Mouse (Mus musculus): ENCODE results near the gene Tprn. TPM values are rescaled to one million over a fixed set of nuclear protein-coding genes. Genes with fewer than 3 reads are reported as not detected.
A peak's percentile ranks its signal among the peaks of the same experiment; 100 is the strongest.

Gene Tprn
- polyA plus RNA-seq, 1 experiment from 2014 or later, result 3.3 TPM

DNA sequence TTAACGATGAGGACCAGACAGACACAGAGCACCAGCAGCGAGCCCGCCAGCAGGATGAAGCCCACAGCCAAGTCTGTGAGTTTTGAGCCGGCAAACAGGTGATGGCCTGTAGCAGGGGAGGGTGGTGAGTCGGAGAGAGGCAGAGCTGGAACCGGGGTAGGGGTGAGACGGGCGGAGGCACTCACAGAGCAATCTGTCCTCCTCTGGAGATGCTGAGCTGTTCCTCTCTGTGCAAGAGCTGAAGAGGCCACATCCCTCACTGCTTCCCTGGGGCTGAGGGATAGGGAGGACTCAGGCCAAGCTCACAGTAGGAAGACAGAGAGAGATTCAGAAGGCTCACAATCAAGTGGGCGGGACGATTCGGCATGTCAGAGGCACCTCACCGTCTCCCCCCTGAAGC, 31.4 kb upstream of the Tprn start:
- Histone ChIP-seq H3K27ac (ENCODE audit: low read depth, low read length) (no peak overlapping the region), H3K9me3 (replicated peaks; ENCODE audit: control insufficient read depth, low read length) (no peaks in the 10 kb centered on the region), H3K4me1 (ENCODE audit: control insufficient read depth, insufficient read depth, low read length) (peaks cover 4% of the 10 kb centered on the region; the same call in 1 of the 2 replicates), H3K36me3 (ENCODE audit: control insufficient read depth, insufficient read depth, low read length) (no peaks in the 10 kb centered on the region), H3K4me2 (no peak overlapping the region), H3K9ac (ENCODE audit: low read depth, low read length) (no peak overlapping the region), H3K27me3 (ENCODE audit: control insufficient read depth, insufficient read depth, low read length) (peaks cover 31% of the 10 kb centered on the region), H3K4me3 (ENCODE audit: low read depth, low read length) (no peak overlapping the region)
- 54% methylated on average over 12 of the region's 12 CpGs for WGBS (ENCODE audit: insufficient replicate concordance)
- ATAC-seq (replicated peaks; ENCODE audit: insufficient number of reproducible peaks, low FRiP score, low TSS enrichment), result no peak

DNA sequence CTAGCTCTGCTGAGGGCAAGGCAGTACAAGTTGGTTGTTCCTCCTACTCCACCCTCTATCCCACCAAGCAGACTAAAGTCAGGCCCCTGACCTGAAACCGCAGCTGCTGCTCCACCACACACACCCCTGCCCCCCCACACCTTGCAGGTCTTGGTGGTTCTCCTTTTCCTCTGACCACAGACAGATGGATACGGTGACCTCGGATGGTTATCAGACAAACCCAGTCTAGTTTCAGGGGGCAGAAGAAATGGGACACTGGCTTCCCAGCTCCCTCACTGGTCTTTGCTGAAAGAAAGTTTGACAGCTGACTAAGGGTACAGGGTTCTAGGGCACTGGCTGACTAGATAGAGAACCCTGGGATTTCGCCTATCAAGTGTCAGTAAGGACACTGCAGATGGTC, 29.0 kb upstream of the Tprn start:
- H3K9me3 ChIP-seq (replicated peaks; ENCODE audit: control insufficient read depth, low read length), result no peaks in the 10 kb centered on the region
- no peak overlapping the region for H3K4me2 ChIP-seq
- H3K36me3 ChIP-seq (ENCODE audit: control insufficient read depth, insufficient read depth, low read length), result no peaks in the 10 kb centered on the region
- ATAC-seq (replicated peaks; ENCODE audit: insufficient number of reproducible peaks, low FRiP score, low TSS enrichment), result no peak
- peaks cover 31% of the 10 kb centered on the region for H3K27me3 ChIP-seq (ENCODE audit: control insufficient read depth, insufficient read depth, low read length)
- H3K4me3 ChIP-seq (ENCODE audit: low read depth, low read length), result no peak overlapping the region
- H3K4me1 ChIP-seq (ENCODE audit: control insufficient read depth, insufficient read depth, low read length), result peaks cover 4% of the 10 kb centered on the region; the same call in 1 of the 2 replicates
- H3K27ac ChIP-seq (ENCODE audit: low read depth, low read length), result no peak overlapping the region
- 77% methylated on average over 4 of the region's 4 CpGs for WGBS (ENCODE audit: insufficient replicate concordance)
- no peak overlapping the region for H3K9ac ChIP-seq (ENCODE audit: low read depth, low read length)

DNA sequence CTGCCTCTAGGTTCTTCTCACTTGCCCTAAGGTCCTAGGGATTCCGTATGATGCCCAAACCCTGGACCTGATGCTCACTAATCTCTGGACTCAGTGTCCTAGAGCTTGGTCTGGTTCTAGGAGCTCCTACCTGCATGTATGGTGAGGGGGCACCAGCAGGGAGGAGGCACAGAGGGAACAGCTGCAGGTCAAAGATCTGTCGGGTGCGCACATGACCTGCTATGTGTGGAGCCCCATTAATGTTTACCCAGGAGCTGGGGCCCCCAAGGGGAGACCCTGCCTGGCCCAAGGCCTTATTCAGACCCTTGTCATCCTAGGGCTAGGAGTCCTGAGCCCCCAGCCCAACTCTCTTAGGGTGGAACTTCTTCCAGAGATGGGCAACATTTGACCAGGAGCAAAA, 28.4 kb upstream of the Tprn start, which contains the start of gene Slc34a3:
Gene Slc34a3, minus strand, starts transcription at position 315 of the 400 bp plus-strand sequence.
- H3K27ac ChIP-seq (ENCODE audit: low read depth, low read length), result no peak within 1 kb of the TSS
- H3K4me1 ChIP-seq (ENCODE audit: control insufficient read depth, insufficient read depth, low read length), result peaks cover under 1% of the 10 kb centered on the region; the same call in 1 of the 2 replicates
- peaks cover 31% of the 10 kb centered on the region for H3K27me3 ChIP-seq (ENCODE audit: control insufficient read depth, insufficient read depth, low read length)
- no peaks in the 10 kb centered on the region for H3K9me3 ChIP-seq (replicated peaks; ENCODE audit: control insufficient read depth, low read length)
- ATAC-seq (replicated peaks; ENCODE audit: insufficient number of reproducible peaks, low FRiP score, low TSS enrichment), result no peak
- no peak within 1 kb of the TSS for H3K4me3 ChIP-seq (ENCODE audit: low read depth, low read length)
- H3K4me2 ChIP-seq, result no peak within 1 kb of the TSS
- H3K36me3 ChIP-seq (ENCODE audit: control insufficient read depth, insufficient read depth, low read length), result no peaks in the 10 kb centered on the region
- 94% methylated on average over 3 of the region's 3 CpGs for WGBS (ENCODE audit: insufficient replicate concordance)
- no peak within 1 kb of the TSS for H3K9ac ChIP-seq (ENCODE audit: low read depth, low read length)

DNA sequence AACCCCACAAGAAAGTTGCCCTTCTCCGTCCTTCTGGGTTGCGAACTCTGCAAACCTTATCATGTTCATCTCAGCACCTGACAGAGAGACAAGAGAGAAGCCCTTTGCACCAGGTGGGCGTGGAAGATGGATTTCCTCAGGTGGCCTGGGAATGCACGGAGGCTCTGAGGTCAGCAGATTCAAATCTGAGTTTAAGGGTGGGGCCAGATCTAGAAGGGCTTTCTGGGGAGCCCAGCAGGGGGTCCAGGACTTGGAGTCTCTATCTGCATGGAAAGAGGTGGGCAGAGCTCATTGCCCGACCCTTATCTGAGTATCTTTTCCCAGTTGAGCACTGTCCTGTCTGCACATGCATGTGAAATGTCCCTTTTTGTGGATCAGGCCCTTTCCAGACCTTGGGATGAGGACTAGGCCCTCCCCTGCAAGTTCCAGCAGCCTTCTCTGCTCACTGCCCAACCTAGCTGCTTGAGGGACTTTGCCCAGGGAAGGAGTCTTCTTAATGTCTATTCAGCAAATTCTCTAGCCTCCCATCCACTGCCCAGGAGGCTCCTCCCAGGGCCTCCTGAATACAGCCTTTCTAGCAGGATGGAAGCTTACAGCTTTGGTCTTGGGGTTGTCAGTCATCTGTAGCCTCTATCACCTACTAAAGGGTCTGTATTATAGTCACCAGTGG, 27.7 kb upstream of the Tprn start:
- H3K4me3 ChIP-seq (ENCODE audit: low read depth, low read length), result no peak overlapping the region
- no peak for ATAC-seq (replicated peaks; ENCODE audit: insufficient number of reproducible peaks, low FRiP score, low TSS enrichment)
- H3K9ac ChIP-seq (ENCODE audit: low read depth, low read length), result no peak overlapping the region
- no peaks in the 10 kb centered on the region for H3K9me3 ChIP-seq (replicated peaks; ENCODE audit: control insufficient read depth, low read length)
- H3K4me1 ChIP-seq (ENCODE audit: control insufficient read depth, insufficient read depth, low read length), result no peaks in the 10 kb centered on the region
- no peak overlapping the region for H3K27ac ChIP-seq (ENCODE audit: low read depth, low read length)
- H3K27me3 ChIP-seq (ENCODE audit: control insufficient read depth, insufficient read depth, low read length), result peaks cover 25% of the 10 kb centered on the region
- no peak overlapping the region for H3K4me2 ChIP-seq
- WGBS (ENCODE audit: insufficient replicate concordance), result 57% methylated on average over 5 of the region's 5 CpGs
- no peaks in the 10 kb centered on the region for H3K36me3 ChIP-seq (ENCODE audit: control insufficient read depth, insufficient read depth, low read length)

DNA sequence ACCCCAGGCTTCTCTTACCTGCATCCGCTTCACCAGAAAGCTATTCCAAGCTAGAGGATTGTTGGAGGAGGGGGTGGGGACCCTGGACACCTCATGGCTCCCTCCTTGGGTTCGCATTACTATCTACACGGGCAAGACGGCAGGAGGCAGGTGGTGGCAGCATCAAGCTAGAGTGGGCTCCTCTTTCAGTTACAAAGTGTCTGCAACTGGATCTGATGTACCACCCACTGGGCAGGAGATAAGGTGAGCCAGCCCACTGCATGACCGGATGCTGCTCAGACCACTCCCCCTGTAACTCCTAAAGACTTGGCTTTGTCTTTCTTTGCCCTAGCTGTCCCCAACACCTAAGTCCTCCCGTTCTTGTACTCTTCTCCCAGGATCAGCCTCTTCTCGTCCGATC, 25.8 kb upstream of the Tprn start, which contains the start of gene Rnf224:
Gene Rnf224, minus strand, starts transcription at position 174 of the 400 bp plus-strand sequence.
- H3K27ac ChIP-seq (ENCODE audit: low read depth, low read length), result no peak within 1 kb of the TSS
- H3K4me3 ChIP-seq (ENCODE audit: low read depth, low read length), result no peak within 1 kb of the TSS
- H3K4me2 ChIP-seq, result no peak within 1 kb of the TSS; the same call in 1 of the 2 replicates
- H3K4me1 ChIP-seq (ENCODE audit: control insufficient read depth, insufficient read depth, low read length), result peaks cover 13% of the 10 kb centered on the region
- no peaks in the 10 kb centered on the region for H3K36me3 ChIP-seq (ENCODE audit: control insufficient read depth, insufficient read depth, low read length)
- no peak within 1 kb of the TSS for H3K9ac ChIP-seq (ENCODE audit: low read depth, low read length)
- no peaks in the 10 kb centered on the region for H3K9me3 ChIP-seq (replicated peaks; ENCODE audit: control insufficient read depth, low read length)
- H3K27me3 ChIP-seq (ENCODE audit: control insufficient read depth, insufficient read depth, low read length), result peaks cover 22% of the 10 kb centered on the region
- ATAC-seq (replicated peaks; ENCODE audit: insufficient number of reproducible peaks, low FRiP score, low TSS enrichment), result no peak
- WGBS (ENCODE audit: insufficient replicate concordance), result 20% methylated on average over 8 of the region's 8 CpGs

DNA sequence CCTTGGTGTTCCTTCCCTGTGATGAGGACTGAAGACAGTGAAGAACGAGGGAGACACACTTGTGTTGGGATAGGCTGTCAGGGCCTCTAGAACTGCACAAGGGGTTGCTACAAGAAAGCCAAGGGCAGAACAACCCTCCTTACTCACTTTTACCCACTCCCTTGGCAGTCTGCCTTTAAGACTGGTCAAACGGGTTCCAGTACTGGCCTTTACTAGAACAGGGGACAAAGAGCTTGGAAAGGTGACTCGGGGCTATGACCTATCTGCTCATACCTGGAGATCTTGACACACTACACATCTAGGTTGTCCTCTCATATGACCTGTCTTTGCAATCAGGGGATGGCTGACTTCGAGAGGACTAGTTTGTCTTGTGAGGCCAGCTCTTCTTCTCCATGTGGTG, 24.9 kb upstream of the Tprn start:
- Histone ChIP-seq H3K27ac (ENCODE audit: low read depth, low read length) (no peak overlapping the region), H3K4me2 (no peak overlapping the region), H3K36me3 (ENCODE audit: control insufficient read depth, insufficient read depth, low read length) (no peaks in the 10 kb centered on the region), H3K9me3 (replicated peaks; ENCODE audit: control insufficient read depth, low read length) (no peaks in the 10 kb centered on the region), H3K27me3 (ENCODE audit: control insufficient read depth, insufficient read depth, low read length) (peaks cover 26% of the 10 kb centered on the region), H3K4me1 (ENCODE audit: control insufficient read depth, insufficient read depth, low read length) (peaks cover 17% of the 10 kb centered on the region), H3K4me3 (ENCODE audit: low read depth, low read length) (no peak overlapping the region), H3K9ac (ENCODE audit: low read depth, low read length) (no peak overlapping the region)
- WGBS (ENCODE audit: insufficient replicate concordance), result 61% methylated on average over 4 of the region's 4 CpGs
- ATAC-seq (replicated peaks; ENCODE audit: insufficient number of reproducible peaks, low FRiP score, low TSS enrichment), result no peak

DNA sequence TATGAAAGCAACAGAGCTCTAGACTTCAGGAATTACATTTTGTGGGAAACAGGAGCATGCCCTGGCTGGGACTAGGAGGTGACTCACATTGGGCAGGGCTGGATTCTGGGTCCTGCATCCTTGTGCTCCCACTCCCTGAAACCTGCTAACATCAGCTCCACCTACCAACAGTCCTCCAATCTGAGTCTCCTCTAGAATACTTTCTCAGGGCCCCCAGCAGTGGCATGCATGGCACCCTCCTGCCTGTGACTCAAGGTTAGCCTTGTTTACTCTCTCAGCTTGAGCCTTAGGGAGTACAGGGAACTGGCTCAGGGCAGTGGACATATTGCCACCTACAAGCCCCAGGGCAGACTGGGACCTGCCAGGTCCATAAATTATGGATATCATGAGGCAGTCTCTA, 24.3 kb upstream of the Tprn start:
- Histone ChIP-seq H3K27ac (ENCODE audit: low read depth, low read length) (no peak overlapping the region), H3K9ac (ENCODE audit: low read depth, low read length) (no peak overlapping the region), H3K9me3 (replicated peaks; ENCODE audit: control insufficient read depth, low read length) (no peaks in the 10 kb centered on the region), H3K4me2 (no peak overlapping the region), H3K4me3 (ENCODE audit: low read depth, low read length) (no peak overlapping the region), H3K4me1 (ENCODE audit: control insufficient read depth, insufficient read depth, low read length) (peaks cover 20% of the 10 kb centered on the region), H3K36me3 (ENCODE audit: control insufficient read depth, insufficient read depth, low read length) (no peaks in the 10 kb centered on the region), H3K27me3 (ENCODE audit: control insufficient read depth, insufficient read depth, low read length) (peaks cover 28% of the 10 kb centered on the region)
- ATAC-seq (replicated peaks; ENCODE audit: insufficient number of reproducible peaks, low FRiP score, low TSS enrichment), result no peak

DNA sequence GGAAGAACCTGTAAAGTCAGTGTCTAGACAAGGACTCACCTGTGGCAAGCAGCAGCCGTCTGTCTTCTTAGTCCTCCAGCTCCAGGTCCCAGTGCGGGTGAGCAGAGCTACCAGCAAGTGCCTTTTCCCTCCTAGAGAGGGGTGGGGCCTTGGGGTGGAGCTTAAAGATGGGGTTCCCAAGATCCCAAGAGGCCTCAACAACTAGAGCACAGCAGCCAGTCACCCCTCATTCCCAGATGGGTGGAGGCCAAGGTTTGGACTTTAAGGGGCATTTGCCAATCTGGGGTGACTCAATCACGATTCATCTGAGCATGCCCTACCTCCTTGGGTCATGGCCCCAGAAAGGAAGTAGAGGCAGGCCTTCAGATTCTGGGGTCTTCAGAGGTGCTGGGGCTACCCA, 22.7 kb upstream of the Tprn start:
- Histone ChIP-seq H3K27me3 (ENCODE audit: control insufficient read depth, insufficient read depth, low read length) (peaks cover 36% of the 10 kb centered on the region), H3K9ac (ENCODE audit: low read depth, low read length) (no peak overlapping the region), H3K9me3 (replicated peaks; ENCODE audit: control insufficient read depth, low read length) (no peaks in the 10 kb centered on the region), H3K27ac (ENCODE audit: low read depth, low read length) (no peak overlapping the region), H3K4me3 (ENCODE audit: low read depth, low read length) (no peak overlapping the region), H3K4me2 (no peak overlapping the region), H3K4me1 (ENCODE audit: control insufficient read depth, insufficient read depth, low read length) (peaks cover 20% of the 10 kb centered on the region), H3K36me3 (ENCODE audit: control insufficient read depth, insufficient read depth, low read length) (no peaks in the 10 kb centered on the region)
- 93% methylated on average over 3 of the region's 3 CpGs for WGBS (ENCODE audit: insufficient replicate concordance)
- no peak for ATAC-seq (replicated peaks; ENCODE audit: insufficient number of reproducible peaks, low FRiP score, low TSS enrichment)

DNA sequence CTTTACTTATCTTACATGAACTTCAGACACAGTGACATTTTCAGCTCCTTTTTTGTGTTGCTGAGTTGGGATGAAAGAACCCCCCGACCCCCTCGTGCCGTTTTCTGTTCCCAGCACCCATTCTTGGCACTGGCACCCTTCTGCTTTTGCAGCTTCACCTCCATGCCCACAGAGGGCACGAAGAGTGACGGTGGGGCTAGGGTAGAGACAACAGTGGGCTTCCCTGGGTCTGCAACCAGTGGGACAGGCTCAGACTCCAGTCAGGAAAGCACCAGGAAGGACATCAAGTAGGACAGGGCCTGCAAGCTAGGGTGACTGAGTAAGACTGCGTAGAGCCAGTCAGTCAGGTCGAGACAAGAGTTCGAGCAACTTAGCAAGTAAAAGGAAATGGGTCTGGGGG, 22.1 kb upstream of the Tprn start:
- H3K27me3 ChIP-seq (ENCODE audit: control insufficient read depth, insufficient read depth, low read length), result peaks cover 31% of the 10 kb centered on the region
- no peak for ATAC-seq (replicated peaks; ENCODE audit: insufficient number of reproducible peaks, low FRiP score, low TSS enrichment)
- peak overlapping the region; percentile 56; the same call in 1 of the 2 replicates for H3K9ac ChIP-seq (ENCODE audit: low read depth, low read length)
- peaks cover 20% of the 10 kb centered on the region for H3K4me1 ChIP-seq (ENCODE audit: control insufficient read depth, insufficient read depth, low read length)
- peak overlapping the region; percentile 98 for H3K4me2 ChIP-seq
- no peaks in the 10 kb centered on the region for H3K9me3 ChIP-seq (replicated peaks; ENCODE audit: control insufficient read depth, low read length)
- peak overlapping the region; percentile 38 for H3K4me3 ChIP-seq (ENCODE audit: low read depth, low read length)
- WGBS (ENCODE audit: insufficient replicate concordance), result 50% methylated on average over 8 of the region's 8 CpGs
- H3K27ac ChIP-seq (ENCODE audit: low read depth, low read length), result no peak overlapping the region
- H3K36me3 ChIP-seq (ENCODE audit: control insufficient read depth, insufficient read depth, low read length), result no peaks in the 10 kb centered on the region
